Mouse (Mus musculus) adrenal gland, adult (tissue): ENCODE data around the gene Schip1.

Source experiments
- DNase-seq, 2 experiments: peaks; one replicate each; pipeline ENCODE4 v3.0.0; 2022 to 2023; ENCODE audit warnings: low spot score in 1 of 2; ENCODE audit not compliant: inconsistent age in 2 of 2

Gene Schip1

DNA sequence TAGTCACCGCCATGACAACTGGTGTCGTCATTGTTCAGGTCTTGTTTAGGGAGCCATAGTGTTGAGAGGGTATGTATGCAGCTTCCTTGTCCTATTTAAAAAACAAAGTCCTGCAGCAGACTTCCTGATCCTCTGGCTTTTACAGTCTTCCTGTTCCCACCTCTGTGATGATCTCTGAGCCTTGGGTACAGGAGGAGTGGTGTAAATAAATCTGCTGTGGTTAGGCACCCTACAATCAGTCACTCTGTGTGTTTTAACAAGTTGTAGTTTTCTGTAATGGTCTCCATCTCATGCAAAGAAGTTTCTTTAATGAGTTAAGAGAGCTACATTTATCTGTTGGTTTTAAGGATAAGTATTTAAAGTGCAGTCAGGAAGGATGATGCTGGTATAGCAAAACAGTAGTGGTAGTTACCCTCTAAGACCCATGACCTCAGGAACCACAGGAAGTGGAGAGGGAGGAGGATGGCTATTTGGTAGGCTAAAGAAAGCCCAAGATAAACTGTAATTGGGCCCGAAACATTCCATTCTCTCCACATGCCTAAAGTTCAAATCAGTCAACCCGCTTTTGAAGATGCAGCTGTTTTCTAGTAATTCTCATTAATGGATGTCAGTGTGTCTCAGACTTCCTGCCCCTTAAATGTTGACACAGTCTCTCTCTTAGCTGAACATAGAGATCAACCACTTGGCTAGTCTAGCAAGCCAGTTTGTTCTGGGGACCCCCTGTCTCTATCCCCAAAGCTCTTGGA lies 592.2 kb downstream of the Schip1 start:
- no peak for DNase-seq

DNA sequence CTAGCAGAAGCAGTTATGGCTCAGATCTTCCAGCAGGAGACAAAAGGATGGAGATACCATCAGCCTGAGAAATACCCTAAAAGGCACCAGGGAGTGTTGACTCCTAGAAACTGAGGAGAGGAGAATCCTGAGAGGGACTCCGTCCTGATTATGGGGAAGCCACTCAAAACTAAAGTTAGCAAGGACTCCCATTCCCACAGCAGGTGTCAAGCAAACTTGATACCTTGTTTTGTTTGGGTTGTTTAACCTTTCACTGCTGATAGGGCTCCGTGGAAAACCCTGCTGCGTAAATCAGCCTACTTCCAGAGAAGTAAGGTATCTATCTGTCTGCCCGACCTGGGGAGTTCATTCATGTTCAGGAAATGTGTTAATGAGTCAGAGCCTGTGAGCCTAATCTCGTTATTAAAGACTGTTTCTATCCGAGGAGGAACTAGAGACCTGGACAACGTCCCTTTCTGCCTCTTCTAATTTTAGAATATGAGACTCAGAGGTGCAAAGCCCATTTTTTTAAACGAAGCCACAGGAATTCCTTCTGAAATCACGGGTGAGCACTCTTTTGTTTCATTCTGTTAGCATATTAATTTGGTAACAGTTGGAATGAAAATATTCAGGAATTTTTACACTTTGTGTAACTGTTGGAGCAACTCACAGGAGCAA lies 593.1 kb downstream of the Schip1 start:
- DNase-seq, result no peak

DNA sequence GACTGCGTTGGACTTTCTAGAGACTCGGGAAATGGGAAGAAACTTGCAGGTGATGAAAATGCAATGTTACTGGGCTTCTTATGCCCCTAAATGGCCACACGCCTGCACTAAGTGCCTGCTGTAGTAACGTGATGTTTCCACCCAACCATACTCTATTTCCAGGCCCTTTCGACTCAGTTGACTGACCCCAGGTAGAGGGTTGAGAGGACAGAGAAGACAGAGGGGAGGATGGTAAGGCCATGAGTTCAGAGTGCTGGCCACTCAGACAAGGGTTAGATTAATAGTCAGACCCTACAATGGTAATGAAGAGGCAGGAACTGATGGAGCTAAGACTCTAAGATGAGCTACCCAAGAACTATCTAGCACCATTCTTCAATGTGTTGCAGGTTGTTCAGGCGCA lies 595.4 kb downstream of the Schip1 start:
- no peak for DNase-seq

GRCm38 (mm10) chr3:68660538-68660937 lies 595.9 kb downstream of the Schip1 start:
- no peak for DNase-seq

GRCm38 (mm10) chr3:68662386-68662785 lies 597.8 kb downstream of the Schip1 start:
- DNase-seq, result no peak

DNA sequence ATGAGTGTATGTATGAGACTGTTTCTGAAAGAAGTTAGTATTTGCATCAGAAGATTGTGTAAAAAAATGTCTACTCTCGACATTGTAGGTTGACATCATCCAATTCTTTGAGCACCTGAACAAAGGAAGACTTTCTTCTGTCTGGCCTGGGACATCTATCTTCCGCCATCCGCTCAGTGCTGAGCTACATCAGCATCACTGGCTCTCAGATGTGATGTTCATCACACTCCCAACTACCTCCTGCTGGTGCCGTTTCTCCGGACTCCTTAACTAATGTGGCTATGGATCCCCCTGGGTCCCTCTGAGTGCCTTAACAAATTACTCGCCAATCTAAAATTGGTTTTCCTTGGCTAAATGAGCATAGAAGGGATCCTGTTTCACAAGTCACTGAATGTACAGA lies 599.7 kb downstream of the Schip1 start:
- DNase-seq, result no peak

- no peak for DNase-seq
Observed at GRCm38 (mm10) chr3:68666377-68666776, 601.8 kb downstream of the Schip1 start.

- DNase-seq, result no peak
Observed at GRCm38 (mm10) chr3:68667852-68668251, 603.2 kb downstream of the Schip1 start.

GRCm38 (mm10) chr3:68669418-68669974 lies 604.9 kb downstream of the Schip1 start:
- DNase-seq, result no peak

- no peak for DNase-seq
Observed at GRCm38 (mm10) chr3:68674721-68675120, 610.1 kb downstream of the Schip1 start.

DNA sequence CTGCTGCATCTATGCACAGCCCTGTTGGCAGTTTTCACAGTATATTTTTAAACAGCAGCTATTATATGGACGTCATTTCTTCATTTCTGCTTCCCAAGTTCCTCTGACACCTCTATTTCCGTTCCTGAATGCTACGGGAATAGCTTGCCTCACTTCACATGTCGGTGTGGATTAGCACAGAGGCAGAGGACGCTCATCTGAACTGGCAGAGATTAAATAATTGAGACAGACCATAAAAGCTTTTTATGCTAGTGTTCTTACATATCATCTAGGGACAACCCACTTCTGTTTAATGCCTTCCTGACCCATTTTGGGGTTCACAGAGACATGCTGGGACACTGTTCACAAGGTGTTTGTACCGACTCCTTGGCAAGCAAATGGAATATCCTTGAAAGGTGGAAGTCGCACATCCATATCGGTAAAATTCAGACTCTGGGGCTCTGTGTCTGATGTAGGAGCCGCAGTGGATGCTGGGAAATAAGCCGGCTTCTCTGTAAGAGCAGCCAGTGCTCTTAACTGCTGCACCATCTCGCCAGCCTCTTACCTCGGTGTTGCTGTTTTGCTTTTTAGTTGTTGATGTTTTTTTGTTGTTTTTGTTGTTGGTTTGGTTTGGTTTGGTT lies 610.7 kb downstream of the Schip1 start:
- no peak for DNase-seq
